Mouse (Mus musculus) liver (tissue): ENCODE measurements around the gene Olfr159.
"Not testable (repeated sequence)": the region's sequence is repeated elsewhere in the genome, so short reads cannot be mapped to it uniquely, and the experiment has no call there.

Source experiments
- DNase-seq: peaks from one replicate; pipeline ENCODE4 v3.0.0-alpha.2; 2020; ENCODE audit warnings: mixed read lengths

The Olfr159 gene

DNA sequence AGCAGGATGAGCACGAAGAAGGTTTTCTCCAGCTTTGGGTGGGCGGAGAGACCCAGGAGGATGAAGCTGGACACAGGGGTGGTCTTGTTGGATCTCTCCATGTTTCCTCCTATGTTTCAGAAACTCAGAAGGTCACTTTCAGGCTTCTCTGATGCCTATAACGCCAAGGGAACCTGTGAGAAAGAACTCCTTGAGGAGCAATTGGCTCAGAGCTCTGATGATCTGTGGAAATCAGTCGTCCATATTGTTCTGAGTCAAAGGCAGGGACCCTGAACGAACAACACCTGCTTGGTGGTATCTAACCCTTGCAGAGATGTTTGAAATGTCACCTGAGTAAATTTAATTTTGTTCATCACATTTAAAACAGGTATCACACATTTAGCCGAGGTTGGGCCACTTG is at the start of gene Olfr159:
Gene Olfr159, minus strand, starts transcription at position 101 of the 400 bp plus-strand sequence.
- no peak for DNase-seq

DNA sequence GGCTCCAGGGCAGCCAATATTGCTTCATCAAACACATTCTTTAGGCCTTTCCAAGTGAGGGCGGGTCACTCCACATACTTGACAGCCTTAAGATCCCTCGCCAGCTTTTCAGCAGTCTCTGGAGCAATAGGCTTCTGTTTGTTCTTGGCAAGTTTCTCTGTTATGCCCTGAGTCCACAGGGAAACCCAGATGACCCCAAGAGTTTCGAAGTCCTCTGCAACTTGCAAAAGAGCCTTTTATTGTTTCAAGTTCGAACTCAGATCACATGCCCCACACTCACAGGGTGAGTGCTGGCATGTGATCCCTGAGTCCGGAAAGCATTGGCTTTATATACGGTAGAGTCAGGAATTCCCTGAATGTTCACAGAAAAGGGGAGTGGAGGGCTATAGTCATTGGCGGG is 28.1 kb upstream of the Olfr159 start:
- no peak for DNase-seq

- not testable (repeated sequence) for DNase-seq
Observed at GRCm38 (mm10) chr4:43795844-43796243, 25.0 kb upstream of the Olfr159 start.

- no peak for DNase-seq
Observed at GRCm38 (mm10) chr4:43795296-43795695, 24.5 kb upstream of the Olfr159 start.

GRCm38 (mm10) chr4:43772304-43772703 is 1.5 kb upstream of the Olfr159 start:
- DNase-seq: no peak

DNA sequence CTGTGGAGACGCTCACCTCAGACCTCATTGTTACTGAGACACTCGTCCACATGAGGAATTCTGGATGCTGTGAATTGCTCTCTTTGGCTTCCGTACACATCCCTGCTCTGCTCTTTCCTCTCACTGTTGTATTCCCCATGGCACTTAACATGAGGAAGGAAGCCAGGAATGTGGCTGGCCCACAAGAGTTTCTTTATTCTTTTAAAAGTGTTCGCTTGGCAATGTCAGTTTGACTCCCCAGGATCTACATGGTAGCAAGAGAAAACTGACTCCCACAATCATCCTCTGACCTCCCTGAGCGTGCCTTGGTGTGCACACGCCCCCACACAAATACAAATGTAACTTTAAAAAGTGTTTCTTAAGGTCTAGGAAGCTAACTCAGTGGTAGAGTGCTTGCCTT is 817 bp upstream of the Olfr159 start:
- DNase-seq: no peak

- no peak for DNase-seq
Observed at GRCm38 (mm10) chr4:43769374-43769773, 1.4 kb downstream of the Olfr159 start.

- no peak for DNase-seq
Observed at GRCm38 (mm10) chr4:43768341-43768740, 2.5 kb downstream of the Olfr159 start.

- DNase-seq: peak; percentile 27
Observed at GRCm38 (mm10) chr4:43763410-43763809, 7.4 kb downstream of the Olfr159 start.

DNA sequence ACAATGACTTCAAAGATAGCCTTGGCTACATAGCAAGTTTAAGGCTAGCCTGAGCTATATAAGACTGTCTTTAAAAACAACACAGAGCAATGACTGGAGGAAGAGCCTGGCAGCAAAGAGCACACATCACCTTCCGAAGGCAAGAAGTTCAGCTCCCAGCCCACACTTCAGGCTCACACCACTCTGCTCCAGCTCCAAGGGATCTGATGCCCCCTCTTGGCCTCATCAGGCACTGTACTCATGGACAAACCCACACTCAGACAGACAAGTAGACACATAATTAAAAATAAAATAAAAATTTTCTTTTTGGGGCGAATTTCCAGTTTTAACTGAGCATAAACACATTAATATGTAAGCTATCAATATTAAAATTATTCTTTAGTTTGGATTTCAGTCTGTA is 9.5 kb downstream of the Olfr159 start:
- DNase-seq: no peak

GRCm38 (mm10) chr4:43760460-43760859 is 10.3 kb downstream of the Olfr159 start:
- peak; percentile 34 for DNase-seq

DNA sequence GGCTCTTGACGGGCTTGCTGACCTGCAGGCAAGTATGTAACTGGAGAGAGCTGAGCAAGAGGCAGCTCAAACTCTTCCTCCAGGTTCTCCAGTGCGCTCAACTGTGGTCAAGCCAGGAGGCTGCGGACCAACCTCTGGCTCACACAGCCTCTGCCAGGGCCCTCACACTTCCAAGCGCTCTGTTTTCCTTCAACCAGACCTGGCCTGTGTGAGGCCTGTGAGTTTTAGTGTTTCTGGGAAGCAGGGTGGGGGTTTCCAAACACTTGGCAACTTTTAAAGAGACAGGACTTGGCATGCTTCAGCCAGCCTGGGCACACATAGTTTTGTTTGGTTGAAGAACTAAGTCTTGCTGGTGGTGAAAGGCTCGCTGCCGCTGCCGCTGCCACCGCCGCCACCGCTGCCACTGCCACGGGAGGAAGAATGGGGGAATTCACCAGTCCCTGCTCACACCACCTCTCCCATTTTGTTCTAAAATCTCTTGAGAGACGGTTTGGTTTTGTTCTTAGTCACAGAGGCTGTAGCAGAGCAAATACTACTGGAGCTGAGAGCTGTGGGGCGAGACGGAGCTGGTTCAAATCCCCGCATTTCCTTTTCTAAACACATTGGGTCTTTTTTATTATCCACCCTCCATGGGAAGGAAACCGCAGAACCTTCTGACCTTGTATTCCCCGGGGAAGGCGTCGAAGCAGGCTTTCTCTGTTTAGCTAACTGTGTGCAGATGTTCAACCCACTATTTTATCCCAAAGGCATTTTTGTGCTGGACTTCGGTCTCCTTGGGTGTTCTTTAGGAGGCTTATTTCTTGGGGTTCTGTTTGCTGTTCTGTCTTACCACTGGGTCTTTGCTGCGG is 11.0 kb downstream of the Olfr159 start:
- DNase-seq: no peak

GRCm38 (mm10) chr4:43757213-43757612 is 13.6 kb downstream of the Olfr159 start:
- DNase-seq: no peak

- DNase-seq: no peak
Observed at GRCm38 (mm10) chr4:43745187-43745586, 25.6 kb downstream of the Olfr159 start.

GRCm38 (mm10) chr4:43743099-43743498 is 27.7 kb downstream of the Olfr159 start:
- DNase-seq: no peak

DNA sequence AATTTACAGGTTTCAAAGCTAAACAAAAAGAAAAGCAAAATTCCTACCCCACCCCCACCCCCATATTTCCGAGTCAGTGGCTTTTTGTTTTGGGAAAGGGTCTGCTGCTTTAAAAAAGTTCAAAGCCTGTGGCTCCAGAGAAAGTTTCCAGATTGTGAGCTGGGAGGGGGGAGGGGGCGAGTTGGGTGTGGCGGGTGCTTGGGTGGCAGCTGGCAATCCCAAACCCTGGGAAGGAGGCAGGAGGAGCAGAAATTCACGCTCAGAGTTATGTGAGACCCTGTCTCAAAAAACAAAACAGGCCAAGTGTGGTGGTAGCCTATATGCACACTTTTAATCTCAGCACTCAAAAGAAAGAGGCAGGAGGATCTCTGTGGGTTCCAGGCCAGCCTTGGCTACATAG is 28.2 kb downstream of the Olfr159 start:
- no peak for DNase-seq

DNA sequence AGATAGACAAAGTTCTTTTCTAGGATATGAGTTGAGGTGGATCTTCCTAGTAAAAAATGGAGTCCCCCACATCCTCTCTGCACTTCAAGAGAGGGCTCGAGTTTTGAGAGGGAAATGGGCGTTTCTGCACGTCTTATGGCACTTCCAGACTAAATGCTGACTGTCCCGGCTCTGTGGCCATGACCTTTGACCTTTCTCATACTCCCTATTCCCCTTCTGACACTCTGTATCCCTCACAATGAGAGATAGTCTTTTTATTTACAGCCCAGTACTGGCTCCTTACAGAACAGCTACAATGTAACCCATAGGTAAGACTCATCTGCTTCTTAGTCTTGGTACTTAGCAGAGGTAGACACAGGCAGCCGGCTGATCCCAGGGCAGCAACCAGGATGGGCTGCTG is 29.3 kb downstream of the Olfr159 start:
- DNase-seq: no peak

DNA sequence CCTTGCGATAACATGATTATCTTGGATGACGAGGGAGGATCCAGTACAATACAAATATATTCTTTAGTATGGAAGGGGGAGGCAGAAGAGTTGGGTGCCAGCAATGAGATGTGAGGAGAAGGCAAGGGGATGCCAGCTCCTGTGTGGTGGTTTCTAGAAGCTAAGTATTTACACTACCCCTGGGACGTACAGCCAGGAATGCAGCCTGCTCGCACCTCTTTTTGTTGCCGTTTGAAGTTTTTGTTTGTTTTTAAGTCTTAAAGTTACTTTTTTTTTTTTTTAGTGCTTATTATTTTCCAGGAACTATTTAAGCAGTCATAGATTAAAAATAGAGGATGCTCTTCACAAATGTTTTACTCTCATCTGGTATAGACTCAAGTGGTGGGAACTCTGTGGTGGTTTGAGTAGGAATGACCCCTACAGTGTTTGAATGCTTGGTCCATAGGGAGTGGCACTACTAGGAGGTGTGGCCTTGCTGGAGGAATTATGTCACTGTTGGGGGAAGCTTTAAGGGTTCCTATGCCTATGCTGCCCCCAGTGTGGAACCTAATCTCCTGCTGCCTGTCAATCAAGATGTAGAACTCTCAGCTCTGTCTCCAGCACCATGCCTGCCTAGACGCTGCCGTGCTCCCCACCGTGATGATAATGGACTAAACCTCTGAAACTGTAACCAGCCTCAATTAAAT is 31.7 kb downstream of the Olfr159 start:
- no peak for DNase-seq

DNA sequence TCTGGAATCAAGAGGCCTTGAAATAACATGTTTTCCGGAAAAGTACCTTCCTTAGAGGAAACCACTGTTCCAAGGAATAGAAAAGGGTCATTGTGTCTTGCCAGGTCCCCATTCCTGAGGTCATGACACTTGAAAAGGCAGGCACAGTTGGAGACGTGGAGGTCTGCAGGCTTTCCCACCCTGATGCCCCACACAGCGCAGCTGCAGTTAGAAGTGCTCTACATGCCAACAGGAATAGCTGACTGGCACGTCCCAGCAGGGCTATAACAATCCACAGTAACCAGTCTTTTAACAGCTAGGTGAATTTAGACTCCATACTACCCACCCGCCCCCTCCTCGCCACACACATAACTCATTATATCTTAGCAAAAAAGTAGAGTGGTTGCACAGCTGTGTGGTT is 33.7 kb downstream of the Olfr159 start:
- no peak for DNase-seq

DNA sequence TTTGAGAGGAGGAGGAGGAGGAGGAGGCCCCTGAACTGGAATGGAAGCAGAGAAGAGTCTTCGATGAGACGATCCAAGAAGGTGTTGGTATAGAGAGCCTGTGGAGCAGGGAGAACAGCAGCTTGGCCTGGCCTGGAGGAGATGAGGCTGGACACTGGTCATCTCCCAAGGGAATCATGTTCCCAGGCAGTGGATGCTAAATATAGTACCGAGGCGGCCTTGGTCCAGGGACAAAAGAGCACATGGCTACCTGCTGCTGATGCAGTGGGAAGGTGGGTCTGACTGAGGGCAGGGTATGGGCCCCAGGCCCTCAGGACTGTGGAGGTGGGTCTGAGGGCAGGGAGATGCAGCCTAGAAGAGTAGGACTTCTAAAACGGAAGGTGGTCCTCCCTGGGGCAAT is 37.6 kb downstream of the Olfr159 start:
- no peak for DNase-seq

GRCm38 (mm10) chr4:43732171-43732570 is 38.6 kb downstream of the Olfr159 start:
- DNase-seq: no peak

DNA sequence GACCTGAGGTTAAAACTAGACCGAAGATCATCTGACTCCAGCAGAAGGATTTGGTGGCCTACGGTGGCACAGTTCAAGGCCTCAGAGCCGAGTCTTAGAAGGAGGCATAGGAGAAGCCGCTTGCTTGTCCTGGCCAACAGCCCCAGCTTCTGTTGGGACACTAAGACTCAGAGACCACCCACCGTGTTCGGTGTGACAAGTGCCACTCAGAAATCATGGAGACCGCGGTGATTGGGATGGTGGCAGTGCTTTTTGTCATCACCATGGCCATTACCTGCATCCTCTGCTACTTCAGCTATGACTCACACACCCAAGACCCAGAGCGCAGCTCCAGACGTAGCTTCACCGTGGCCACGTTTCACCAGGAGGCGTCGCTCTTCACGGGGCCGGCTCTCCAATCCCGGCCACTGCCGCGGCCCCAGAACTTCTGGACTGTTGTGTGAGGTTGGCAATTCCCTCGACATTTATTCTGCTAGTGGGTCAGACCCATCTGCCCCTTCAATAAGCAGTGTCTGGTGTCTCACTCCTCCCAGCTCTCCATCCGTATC is 40.0 kb downstream of the Olfr159 start:
- no peak for DNase-seq

DNA sequence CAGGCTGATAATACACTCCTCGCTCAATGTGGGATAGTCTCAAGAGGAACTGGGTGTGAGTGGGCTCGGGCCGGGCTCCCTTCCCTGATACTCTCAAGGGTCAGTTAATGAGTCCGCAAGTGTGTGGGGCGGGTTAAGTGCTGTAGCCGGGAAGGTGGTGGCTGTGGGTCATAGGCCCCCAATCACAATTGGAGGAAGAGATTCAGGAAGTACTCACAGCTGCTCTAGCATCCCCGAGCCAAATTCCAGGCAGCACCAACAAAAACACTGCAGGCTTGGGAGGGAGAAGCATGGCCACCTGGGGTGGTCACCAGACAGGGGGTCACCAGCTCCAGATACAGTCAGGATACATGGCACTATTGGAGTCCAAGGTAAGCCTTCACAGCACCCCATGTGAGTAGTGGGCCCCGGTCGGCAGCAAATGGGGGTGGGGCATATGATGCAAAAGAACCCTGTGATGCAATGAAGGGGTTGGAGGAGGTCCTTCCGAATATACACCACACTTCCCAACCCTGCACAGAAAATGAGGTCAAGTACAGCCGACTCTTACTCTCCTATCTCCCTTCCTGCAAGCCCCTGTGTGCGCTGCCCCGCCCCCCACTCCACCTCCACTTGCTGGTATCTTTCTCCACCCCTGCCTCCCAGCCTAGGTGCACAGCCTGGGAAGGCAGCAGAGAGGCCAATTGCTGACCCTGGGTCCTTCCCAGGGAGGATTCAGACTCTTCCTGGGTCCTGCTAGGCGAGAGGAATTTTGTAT is 40.8 kb downstream of the Olfr159 start, which contains the start of gene Spaar:
Gene Spaar, plus strand, starts transcription at position 241 of the 757 bp plus-strand sequence.
- peak; percentile 68 for DNase-seq
